Mouse (Mus musculus): ENCODE data around the gene Mtmr6.

Gene Mtmr6

GRCm38 (mm10) chr14:60264990-60265876, at the start of gene Mtmr6:
TSS of gene Mtmr6 (plus strand) at chr14:60265228.
- peak; percentile 99 for DNase-seq (ENCODE audit: low spot score)

DNA sequence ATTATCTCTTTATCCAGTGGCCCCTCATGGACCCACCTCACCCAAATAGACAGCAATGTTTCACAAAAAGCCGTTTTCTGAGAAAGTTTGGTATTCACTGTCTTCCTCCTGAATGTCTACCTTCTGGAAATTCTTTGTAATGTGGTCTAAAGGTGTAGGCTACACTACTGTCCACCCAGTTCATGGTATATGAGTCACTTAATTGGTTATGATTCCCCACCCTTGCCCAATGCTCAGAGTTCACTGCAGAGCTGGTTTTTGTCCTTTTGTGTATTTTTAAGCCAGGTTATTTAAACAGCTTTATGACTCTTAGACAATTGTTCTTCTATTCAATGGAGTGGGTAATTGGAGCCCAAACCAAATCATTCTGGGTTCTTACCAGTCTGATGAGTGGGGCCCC, 48.9 kb upstream of the Mtmr6 start:
- DNase-seq (ENCODE audit: low spot score) = no peak

DNA sequence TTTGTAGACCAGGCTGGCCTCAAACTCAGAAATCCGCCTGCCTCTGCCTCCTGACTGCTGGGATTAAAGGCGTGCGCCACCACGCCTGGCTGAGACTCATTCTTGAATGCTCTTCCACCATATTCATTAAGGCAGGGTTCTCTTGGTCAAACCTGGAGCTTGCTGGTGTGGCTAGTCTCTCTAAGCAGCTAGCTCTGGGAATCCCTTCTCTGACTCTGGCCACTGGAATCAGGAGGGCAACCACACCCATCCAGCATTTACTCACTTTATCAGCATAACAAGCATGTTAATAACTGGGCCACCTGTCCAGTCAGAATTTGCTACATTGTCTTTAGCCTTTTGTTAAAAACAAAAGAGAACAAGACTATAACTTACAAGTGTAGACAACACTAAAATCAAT, 47.4 kb upstream of the Mtmr6 start:
- DNase-seq (ENCODE audit: low spot score) = no peak

DNA sequence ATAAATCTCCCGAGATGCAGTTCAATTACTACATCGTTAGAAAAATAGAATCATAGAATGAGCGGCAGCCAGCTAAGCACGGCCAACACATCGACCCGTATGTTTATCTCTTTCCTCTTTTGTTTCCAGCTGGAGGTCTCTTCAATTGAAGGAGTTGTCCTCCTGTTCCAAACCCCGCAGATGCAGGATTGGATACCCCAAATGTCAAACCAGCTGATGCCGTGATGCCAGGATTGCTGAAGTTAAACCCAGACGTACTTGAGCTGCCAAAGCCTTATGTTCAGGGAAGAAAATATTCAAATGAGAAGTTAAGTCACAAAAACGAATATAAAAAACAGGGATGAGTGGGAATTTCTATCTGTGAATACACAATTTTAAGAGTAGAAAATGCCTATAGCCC, 45.1 kb upstream of the Mtmr6 start:
- no peak for DNase-seq (ENCODE audit: low spot score)

DNA sequence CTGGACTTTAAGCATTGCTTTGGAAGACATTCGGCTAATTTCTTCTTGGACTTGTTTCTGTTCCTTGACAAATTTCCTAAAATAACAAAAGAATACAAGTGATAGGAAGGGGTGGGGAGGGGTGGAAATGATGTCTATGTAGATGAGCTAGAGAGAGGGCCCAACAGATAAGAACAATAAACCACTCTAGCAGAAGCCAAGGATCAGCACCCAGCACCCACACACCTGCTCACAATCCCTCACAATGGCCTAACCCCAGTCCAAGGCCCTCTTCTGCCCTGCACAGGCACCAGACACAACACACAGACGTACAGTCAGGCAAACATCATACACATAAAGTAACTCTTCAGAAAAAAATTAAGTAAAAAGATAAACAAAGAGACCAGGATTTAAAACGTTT, 26.5 kb upstream of the Mtmr6 start:
- DNase-seq (ENCODE audit: low spot score) = no peak

DNA sequence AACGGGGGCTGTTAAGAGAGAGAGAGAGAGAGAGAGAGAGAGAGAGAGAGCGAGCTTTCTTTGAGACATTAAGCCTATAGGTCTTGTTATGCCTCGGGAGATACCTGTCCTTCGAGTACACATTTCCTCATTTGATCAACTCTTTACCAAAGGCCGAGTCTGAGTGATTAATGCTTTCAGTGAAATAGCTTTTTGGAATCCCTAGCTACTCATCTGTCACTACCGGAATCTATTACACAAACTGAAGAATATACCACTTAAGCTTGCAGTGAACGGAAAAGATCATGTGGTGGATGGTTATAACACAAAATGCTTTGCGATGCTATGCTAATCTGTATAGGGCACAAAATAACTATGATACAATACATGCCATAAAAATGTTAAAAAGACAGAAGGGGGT, 14.7 kb upstream of the Mtmr6 start:
- DNase-seq (ENCODE audit: low spot score) = peak; percentile 24

GRCm38 (mm10) chr14:60250879-60251278, 14.1 kb upstream of the Mtmr6 start:
- peak; percentile 63 for DNase-seq (ENCODE audit: low spot score)

DNA sequence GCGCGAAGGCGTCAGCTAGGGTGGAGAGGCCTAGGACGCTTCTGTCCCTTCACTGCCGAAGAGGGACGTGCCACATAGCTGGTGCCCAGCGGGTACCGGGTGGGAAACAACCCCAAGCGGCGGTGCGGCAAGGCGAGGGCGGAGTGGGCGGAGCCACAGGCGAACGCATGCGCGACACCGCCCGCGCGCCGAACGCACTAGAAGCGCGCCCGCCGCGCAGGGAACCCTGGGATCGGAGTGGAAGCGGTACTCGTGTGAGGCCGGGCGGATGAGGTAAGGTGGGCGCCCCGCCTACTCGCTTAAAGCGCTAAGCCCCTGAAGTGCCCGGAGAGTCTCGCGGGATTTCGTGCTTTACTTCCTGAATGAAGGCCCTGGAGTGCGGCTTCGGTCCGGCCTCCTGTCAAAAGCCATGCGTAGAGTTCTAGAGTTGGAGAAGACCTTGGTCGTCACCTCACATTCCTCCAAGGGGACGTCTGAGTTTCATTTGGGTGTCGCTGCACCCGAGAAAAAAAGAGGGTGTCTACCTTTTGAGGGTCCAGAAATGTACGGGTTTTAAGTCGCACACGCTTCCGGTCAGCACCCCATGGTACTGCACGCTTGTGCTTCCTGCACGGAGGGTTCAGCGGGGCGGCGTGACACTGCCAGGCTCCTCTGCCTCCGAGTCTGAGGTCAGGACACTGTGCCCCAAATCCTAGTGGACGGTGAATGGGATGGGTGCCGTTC, 13.6 kb upstream of the Mtmr6 start, which contains the start of the genes Nupl1 and Gm49336:
Nupl1 (minus strand) TSS at position 151 of the 723 bp plus-strand sequence.
Gm49336 (minus strand) TSS at position 227 of the 723 bp plus-strand sequence.
- peak; percentile 100 for DNase-seq (ENCODE audit: low spot score)

GRCm38 (mm10) chr14:60252004-60253000, 12.7 kb upstream of the Mtmr6 start:
- peak; percentile 2 for DNase-seq (ENCODE audit: low spot score)

GRCm38 (mm10) chr14:60253466-60253865, 11.6 kb upstream of the Mtmr6 start:
- DNase-seq (ENCODE audit: low spot score) = no peak

GRCm38 (mm10) chr14:60254774-60255173, 10.3 kb upstream of the Mtmr6 start:
- DNase-seq (ENCODE audit: low spot score) = no peak

DNA sequence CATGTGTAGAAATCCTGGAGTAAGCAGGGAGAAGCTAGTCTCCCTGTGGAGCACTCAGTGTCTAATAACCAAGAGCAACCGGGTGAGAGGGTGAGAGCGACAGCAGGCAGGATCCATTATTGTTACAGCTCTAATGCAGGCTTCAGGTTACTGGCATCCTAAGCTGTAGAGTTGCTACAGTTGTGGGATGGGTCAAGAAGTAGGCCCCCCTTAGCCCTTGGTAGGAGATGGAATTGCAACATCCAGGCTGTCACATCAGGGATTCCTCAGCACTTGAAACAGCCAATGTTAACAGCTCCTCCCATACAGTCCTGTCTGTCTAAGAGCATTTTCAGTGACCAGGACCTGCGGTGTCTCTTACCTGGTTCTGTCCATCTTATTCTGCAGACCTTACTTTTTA, 8.7 kb upstream of the Mtmr6 start:
- DNase-seq (ENCODE audit: low spot score) = peak; percentile 38

GRCm38 (mm10) chr14:60257101-60257500, 7.9 kb upstream of the Mtmr6 start:
- no peak for DNase-seq (ENCODE audit: low spot score)

DNA sequence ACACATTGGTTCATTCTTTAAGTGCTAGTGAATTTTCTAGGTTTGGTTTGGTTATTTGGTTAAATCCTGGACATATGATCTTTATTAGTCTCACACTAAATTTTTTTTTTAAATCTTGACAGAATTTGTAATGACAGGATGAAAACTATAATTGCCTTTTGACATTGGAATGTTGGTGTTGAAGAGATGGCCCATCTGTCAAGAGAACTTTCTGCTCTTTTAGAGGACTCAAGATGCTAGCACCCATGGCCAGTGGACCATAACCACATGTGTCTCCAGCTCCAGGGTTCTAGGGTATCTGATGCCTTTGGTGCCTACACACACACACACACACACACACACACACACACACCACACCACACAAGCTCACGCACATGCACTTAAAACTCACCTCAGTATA, 7.2 kb upstream of the Mtmr6 start:
- no peak for DNase-seq (ENCODE audit: low spot score)

GRCm38 (mm10) chr14:60262316-60262715, 2.7 kb upstream of the Mtmr6 start:
- DNase-seq (ENCODE audit: low spot score) = peak; percentile 5

- DNase-seq (ENCODE audit: low spot score) = no peak
These were observed 4.3 kb downstream of the Mtmr6 start for GRCm38 (mm10) chr14:60269333-60269732.

GRCm38 (mm10) chr14:60273346-60273745, 8.3 kb downstream of the Mtmr6 start:
- no peak for DNase-seq (ENCODE audit: low spot score)

- no peak for DNase-seq (ENCODE audit: low spot score)
These were observed 10.6 kb downstream of the Mtmr6 start for GRCm38 (mm10) chr14:60275301-60276276.

- no peak for DNase-seq (ENCODE audit: low spot score)
These were observed 21.3 kb downstream of the Mtmr6 start for GRCm38 (mm10) chr14:60286194-60286863.

GRCm38 (mm10) chr14:60290363-60290762, 25.3 kb downstream of the Mtmr6 start:
- DNase-seq (ENCODE audit: low spot score) = no peak
